Mouse (Mus musculus): ENCODE results near the gene Gm5617.
"Not testable (repeated sequence)": the region's sequence is repeated elsewhere in the genome, so short reads cannot be mapped to it uniquely, and the experiment has no call there.

The Gm5617 gene

GRCm38 (mm10) chr9:48494817-48495547 is at the start of gene Gm5617, which contains the start of gene Rbm7:
Gene Gm5617, plus strand, starts transcription at chr9:48495442.
Gene Rbm7, minus strand, starts transcription at chr9:48495299.
- DNase-seq = peak; percentile 96 to 97

- DNase-seq = peak; percentile 62 to 64
Measured at GRCm38 (mm10) chr9:48447783-48448209, 47.4 kb upstream of the Gm5617 start.

- no peak for DNase-seq
Measured at GRCm38 (mm10) chr9:48450066-48450465, 45.2 kb upstream of the Gm5617 start.

GRCm38 (mm10) chr9:48455961-48456360 is 39.3 kb upstream of the Gm5617 start:
- DNase-seq = no peak

- peak; percentile 39 to 47 for DNase-seq
Measured at GRCm38 (mm10) chr9:48458879-48459278, 36.4 kb upstream of the Gm5617 start.

GRCm38 (mm10) chr9:48459391-48459790 is 35.9 kb upstream of the Gm5617 start:
- DNase-seq = no peak

GRCm38 (mm10) chr9:48460720-48461119 is 34.5 kb upstream of the Gm5617 start:
- no peak for DNase-seq

GRCm38 (mm10) chr9:48461545-48461944 is 33.7 kb upstream of the Gm5617 start:
- peak; percentile 65 to 72 for DNase-seq

- DNase-seq = peak; percentile 31 to 35
Measured at GRCm38 (mm10) chr9:48465671-48466070, 29.6 kb upstream of the Gm5617 start.

- peak; percentile 85 to 86 for DNase-seq
Measured at GRCm38 (mm10) chr9:48466804-48467203, 28.4 kb upstream of the Gm5617 start.

- DNase-seq = not testable (repeated sequence)
Measured at GRCm38 (mm10) chr9:48467471-48467870, 27.8 kb upstream of the Gm5617 start.

GRCm38 (mm10) chr9:48472441-48473025 is 22.7 kb upstream of the Gm5617 start:
- DNase-seq = no peak

GRCm38 (mm10) chr9:48473131-48473530 is 22.1 kb upstream of the Gm5617 start:
- no peak for DNase-seq

- no peak for DNase-seq
Measured at GRCm38 (mm10) chr9:48474367-48474766, 20.9 kb upstream of the Gm5617 start.

GRCm38 (mm10) chr9:48476236-48477165 is 18.7 kb upstream of the Gm5617 start:
- no peak for DNase-seq

GRCm38 (mm10) chr9:48478808-48479207 is 16.4 kb upstream of the Gm5617 start:
- DNase-seq = no peak

GRCm38 (mm10) chr9:48479838-48480410 is 15.3 kb upstream of the Gm5617 start:
- DNase-seq = no peak

GRCm38 (mm10) chr9:48480411-48481213 is 14.6 kb upstream of the Gm5617 start, which contains the start of gene Rexo2:
Gene Rexo2, minus strand, starts transcription at chr9:48480623.
- DNase-seq = peak; percentile 95 to 96

GRCm38 (mm10) chr9:48481214-48482134 is 13.8 kb upstream of the Gm5617 start:
- DNase-seq = no peak

- DNase-seq = no peak
Measured at GRCm38 (mm10) chr9:48495548-48495932, 298 bp downstream of the Gm5617 start.

- DNase-seq = no peak
Measured at GRCm38 (mm10) chr9:48501192-48501591, 6.0 kb downstream of the Gm5617 start.

Measured in B cell, adult 2 months (primary cell).